Mouse (Mus musculus) heart, embryonic 14.5 days (tissue): Measurements from ENCODE around the gene Pdss2. TPM values are rescaled to one million over a fixed set of nuclear protein-coding genes. Genes with fewer than 3 reads are reported as not detected.
A peak's percentile ranks its signal among the peaks of the same experiment; 100 is the strongest.

Experiments used
- ATAC-seq: fragments of 200-750 bp; cut with Nextera tagmentation; 2 replicates; pipeline ENCODE4 v1.8.0; 2017; ENCODE audit warnings: low read depth, moderate TSS enrichment; ENCODE audit not compliant: insufficient number of reproducible peaks, insufficient read depth, low FRiP score
- H3K27ac ChIP-seq, 2 experiments: fragments of 200-500 bp in 1 of 2; fragments of 300-500 bp in 1 of 2; sonication (generic) in 1 of 2; replicated peaks in 1 of 2; 2 replicates each; pipeline ENCODE4 v1.5.1; 2012 to 2014; ENCODE audit warnings: low read depth in 2 of 2, low read length in 2 of 2, control low read depth in 1 of 2, mild to moderate bottlenecking in 1 of 2, mixed read lengths in 1 of 2; ENCODE audit not compliant: control insufficient read depth in 1 of 2, insufficient read depth in 1 of 2
- H3K27me3 ChIP-seq: fragments of 300-500 bp; sonication (generic); 2 replicates; pipeline ENCODE4 v1.6.1; 2014; ENCODE audit warnings: mild to moderate bottlenecking, low read length, control low read depth; ENCODE audit not compliant: control insufficient read depth, insufficient read depth
- H3K36me3 ChIP-seq: fragments of 300-500 bp; sonication (generic); 2 replicates; pipeline ENCODE4 v1.6.1; 2014; ENCODE audit warnings: mild to moderate bottlenecking, control low read depth, low read length, mixed read lengths; ENCODE audit not compliant: control insufficient read depth, insufficient read depth
- H3K4me1 ChIP-seq, 2 experiments: fragments of 200-500 bp in 1 of 2; fragments of 300-500 bp in 1 of 2; sonication (generic) in 1 of 2; 2 replicates each; pipeline ENCODE4 v1.6.1; 2012 to 2014; ENCODE audit warnings: low read length in 2 of 2, control low read depth in 1 of 2, mixed read lengths in 1 of 2; ENCODE audit not compliant: control insufficient read depth in 2 of 2, insufficient read depth in 2 of 2
- H3K4me2 ChIP-seq: fragments of 300-500 bp; sonication (generic); 2 replicates; pipeline ENCODE4 v1.6.1; 2014; ENCODE audit warnings: mild to moderate bottlenecking, low read length
- H3K4me3 ChIP-seq, 2 experiments: fragments of 200-500 bp in 1 of 2; fragments of 300-500 bp in 1 of 2; sonication (generic) in 1 of 2; 2 replicates each; pipeline ENCODE4 v1.5.1; 2012 to 2014; ENCODE audit warnings: low read length in 2 of 2, mild to moderate bottlenecking in 2 of 2, control low read depth in 1 of 2, low read depth in 1 of 2, moderate library complexity in 1 of 2; ENCODE audit not compliant: control insufficient read depth in 1 of 2, insufficient read depth in 1 of 2
- H3K9ac ChIP-seq: fragments of 300-500 bp; sonication (generic); 2 replicates; pipeline ENCODE4 v1.6.1; 2014; ENCODE audit warnings: mild to moderate bottlenecking, low read length
- H3K9me3 ChIP-seq: fragments of 300-500 bp; sonication (generic); 2 replicates; pipeline ENCODE4 v1.6.1; 2016; ENCODE audit warnings: low read length, control low read depth; ENCODE audit not compliant: control insufficient read depth
- WGBS: fragments of 180-500 bp; shearing (Covaris S2); extraction: QIAGEN DNeasy Blood & Tissue Kit; methylation state at CpG from one replicate; pipeline ENCODE4 v1.1.7; 2014; 5-methylcytosine and 5-hydroxymethylcytosine counted together
- polyA plus RNA-seq: library from polyadenylated mRNA; unstranded; fragments of >200 nt; fragmentation: Nextera tagmentation; extraction: Ambion mirVana; gene quantifications from 2 replicates; pipeline ENCODE4 v1.2.1, GENCODE M21; 2014

Gene Pdss2
- 10.7 and 11.1 TPM in 2 replicates for polyA plus RNA-seq

DNA sequence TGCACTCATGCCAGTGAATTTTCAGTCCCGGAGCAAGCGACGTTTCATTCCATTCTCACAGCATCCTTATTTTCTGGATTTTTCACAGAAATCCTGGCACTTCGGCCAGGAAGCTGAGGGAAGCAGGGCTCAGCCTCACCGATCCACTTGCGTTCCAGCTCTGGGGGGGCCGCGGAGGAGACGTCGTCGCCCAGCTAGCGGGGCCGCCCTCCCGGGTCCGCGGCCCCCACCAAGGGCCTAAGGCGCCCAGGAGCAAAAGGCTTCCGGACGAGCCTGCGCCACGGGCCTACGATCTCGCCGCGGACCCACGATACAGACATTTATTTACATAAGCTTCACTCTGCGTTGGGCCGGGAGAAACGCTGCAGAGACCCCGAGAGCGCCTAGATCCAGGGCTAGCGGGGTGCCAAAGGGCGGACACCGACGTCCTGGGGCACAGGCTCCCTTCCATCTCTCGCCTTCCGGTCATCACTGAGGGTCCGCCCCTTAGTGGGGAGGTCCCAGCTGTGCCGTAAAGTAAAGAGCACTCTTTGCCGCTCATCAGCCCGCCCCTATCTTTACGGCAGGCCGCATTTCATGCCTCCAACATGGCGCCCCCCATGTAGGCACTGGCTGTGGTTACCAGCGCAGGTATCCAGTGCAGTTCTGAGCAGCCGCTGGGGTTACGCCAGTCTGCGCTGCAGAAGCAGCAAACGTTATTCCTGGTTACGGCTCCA, at the start of gene Pdss2:
Gene Pdss2, plus strand, starts transcription at position 577 of the 716 bp plus-strand sequence.
- peak within 1 kb of the TSS; percentile 93 to 99 for H3K27ac ChIP-seq
- H3K4me2 ChIP-seq: peak within 1 kb of the TSS; percentile 95
- H3K4me1 ChIP-seq: peaks cover 0 to 5% of the 10 kb centered on the region in 2 experiments; a peak in 2 of 4 replicates
- H3K27me3 ChIP-seq: no peaks in the 10 kb centered on the region
- H3K9me3 ChIP-seq: no peaks in the 10 kb centered on the region
- no peaks in the 10 kb centered on the region for H3K36me3 ChIP-seq
- H3K9ac ChIP-seq: peak within 1 kb of the TSS; percentile 95
- under 1% methylated on average over 48 of the region's 50 CpGs for WGBS
- peak within 1 kb of the TSS; percentile 80 to 99 for H3K4me3 ChIP-seq
- ATAC-seq: peak; percentile 96

DNA sequence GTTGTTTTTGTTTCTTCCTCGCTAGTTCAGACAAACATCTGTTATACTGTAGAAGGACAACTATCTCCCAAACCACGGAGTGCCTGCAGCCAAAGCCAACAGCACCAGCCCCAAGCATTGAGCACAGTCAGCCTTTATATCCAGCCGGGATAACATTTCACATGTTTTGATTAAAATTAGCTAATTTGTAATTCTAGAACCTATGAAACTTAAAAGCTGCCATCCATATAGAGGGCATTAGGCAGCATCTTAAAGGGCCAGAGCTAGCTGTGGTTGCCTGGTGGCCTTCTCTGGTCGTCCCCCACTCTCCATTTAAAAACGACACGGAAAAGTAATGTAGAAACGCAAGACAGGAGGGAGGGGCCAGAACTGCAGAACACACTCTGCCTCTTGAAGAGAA, 49.2 kb upstream of the Pdss2 start:
- peaks cover 6 to 19% of the 10 kb centered on the region in 2 experiments for H3K4me1 ChIP-seq
- 20% methylated on average over 7 of the region's 7 CpGs for WGBS
- H3K9ac ChIP-seq: peak overlapping the region; percentile 47; the same call in 1 of the 2 replicates
- H3K27ac ChIP-seq: no peak overlapping the region; a peak in 1 of 4 replicates
- peaks cover 12% of the 10 kb centered on the region for H3K27me3 ChIP-seq
- ATAC-seq: no peak
- peak overlapping the region in 1 of 2 experiments; percentile 85; a peak in 2 of 4 replicates for H3K4me3 ChIP-seq
- no peaks in the 10 kb centered on the region for H3K36me3 ChIP-seq
- no peaks in the 10 kb centered on the region for H3K9me3 ChIP-seq
- peak overlapping the region; percentile 94 for H3K4me2 ChIP-seq

DNA sequence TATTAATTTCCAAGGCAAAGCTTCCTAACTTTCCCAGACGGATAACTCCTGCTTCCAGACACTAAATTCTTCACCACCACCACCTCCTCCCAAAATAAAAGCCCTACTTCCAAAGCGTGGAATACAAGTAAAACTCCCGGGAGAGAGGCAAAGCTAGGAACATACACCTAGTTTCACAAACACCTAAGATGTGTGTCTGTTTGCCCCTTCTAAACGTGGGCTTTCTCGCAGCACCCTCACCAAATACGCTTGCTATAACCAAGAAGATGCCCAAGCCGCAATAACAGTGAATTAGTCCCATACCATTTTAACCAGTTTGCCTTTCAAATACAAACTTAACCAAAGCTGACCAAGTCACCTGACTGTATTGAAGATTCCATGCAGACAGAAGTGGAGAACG, 48.7 kb upstream of the Pdss2 start:
- Histone ChIP-seq H3K27ac (0 out of 4 replicates have a peak overlapping the region, but pooled peaks of 1 of the 2 experiments have one; percentile 73), H3K9me3 (no peaks in the 10 kb centered on the region), H3K4me2 (peak overlapping the region; percentile 94), H3K27me3 (peaks cover 12% of the 10 kb centered on the region), H3K36me3 (no peaks in the 10 kb centered on the region), H3K4me1 (peaks cover 6 to 19% of the 10 kb centered on the region in 2 experiments), H3K9ac (peak overlapping the region; percentile 84), H3K4me3 (peak overlapping the region; percentile 82 to 85; a peak in 3 of 4 replicates)
- 12% methylated on average over 8 of the region's 8 CpGs for WGBS
- ATAC-seq: no peak

DNA sequence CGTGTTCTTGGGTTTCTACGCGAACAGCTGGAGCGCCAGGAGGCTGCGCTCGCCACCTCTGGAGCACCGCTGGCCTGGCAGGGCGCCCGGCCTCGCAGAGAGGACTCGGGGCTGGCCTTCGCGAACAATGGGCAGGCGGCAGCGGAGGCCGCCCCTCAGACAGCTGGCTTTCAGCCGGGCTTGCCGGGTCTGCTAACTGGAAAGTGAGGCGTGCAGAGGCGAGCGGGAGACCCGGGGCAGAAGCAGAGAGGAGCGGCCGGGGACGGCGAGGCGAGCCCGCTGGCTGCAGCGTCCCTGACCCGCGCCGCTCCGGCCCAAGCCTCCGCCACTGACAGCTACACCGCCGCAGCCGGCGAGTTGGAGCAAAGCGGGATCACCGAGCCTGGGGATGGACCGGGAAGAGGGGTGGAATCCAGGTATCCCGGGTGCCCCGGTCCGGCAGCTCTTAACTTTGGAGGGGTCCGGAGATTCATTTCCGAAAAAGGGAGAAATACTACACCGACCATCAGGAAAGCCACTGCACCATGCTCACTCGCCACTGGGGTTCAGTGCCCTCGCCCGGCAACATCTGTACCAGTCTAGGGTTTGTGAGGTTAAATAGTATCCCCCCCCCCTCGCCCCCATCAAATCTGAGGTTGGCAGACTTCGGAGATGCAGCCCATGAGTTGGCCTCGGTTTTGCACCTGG, 48.0 kb upstream of the Pdss2 start:
- Histone ChIP-seq H3K9ac (peak overlapping the region; percentile 84), H3K27me3 (peaks cover 12% of the 10 kb centered on the region), H3K27ac (peak overlapping the region; percentile 35 to 73; a peak in 3 of 4 replicates), H3K9me3 (no peaks in the 10 kb centered on the region), H3K4me1 (peaks cover 6 to 19% of the 10 kb centered on the region in 2 experiments), H3K4me3 (peak overlapping the region; percentile 82 to 85), H3K4me2 (peak overlapping the region; percentile 94), H3K36me3 (no peaks in the 10 kb centered on the region)
- under 1% methylated on average over 53 of the region's 53 CpGs for whole genome bisulfite sequencing
- ATAC-seq: peak; percentile 37

DNA sequence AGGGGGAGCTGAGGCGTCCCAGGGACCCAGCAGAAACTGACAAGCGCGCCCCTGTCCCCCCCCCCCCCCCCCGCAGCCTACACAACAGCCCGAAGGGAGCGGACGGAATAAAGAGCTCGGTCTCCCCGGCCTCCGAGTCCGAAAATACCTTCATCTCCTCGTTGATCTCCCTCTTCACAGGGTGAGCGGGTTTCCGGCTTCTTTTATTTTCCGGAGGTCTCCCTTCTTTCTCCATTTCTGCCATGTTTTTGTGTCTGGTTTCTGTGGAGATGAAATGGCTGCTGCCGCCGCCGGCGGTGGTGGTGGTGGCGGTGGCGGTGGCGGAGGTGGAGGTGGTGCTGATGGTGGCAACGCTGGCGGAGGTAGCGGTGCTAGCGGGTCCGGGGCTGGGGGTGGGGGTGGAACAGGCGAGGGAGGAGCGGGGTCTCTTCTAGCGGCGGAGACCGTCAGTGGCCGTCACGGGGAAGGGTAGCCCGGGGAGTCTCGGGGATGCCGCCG, 47.4 kb upstream of the Pdss2 start:
- Histone ChIP-seq H3K9me3 (no peaks in the 10 kb centered on the region), H3K36me3 (no peaks in the 10 kb centered on the region), H3K4me2 (peak overlapping the region; percentile 94), H3K4me3 (peak overlapping the region; percentile 82 to 85), H3K4me1 (peaks cover 6 to 19% of the 10 kb centered on the region in 2 experiments), H3K27ac (peak overlapping the region in 1 of 2 experiments; percentile 73; a peak in 2 of 4 replicates), H3K27me3 (peaks cover 12% of the 10 kb centered on the region), H3K9ac (peak overlapping the region; percentile 84)
- WGBS: under 1% methylated on average over 33 of the region's 38 CpGs
- no peak for ATAC-seq

DNA sequence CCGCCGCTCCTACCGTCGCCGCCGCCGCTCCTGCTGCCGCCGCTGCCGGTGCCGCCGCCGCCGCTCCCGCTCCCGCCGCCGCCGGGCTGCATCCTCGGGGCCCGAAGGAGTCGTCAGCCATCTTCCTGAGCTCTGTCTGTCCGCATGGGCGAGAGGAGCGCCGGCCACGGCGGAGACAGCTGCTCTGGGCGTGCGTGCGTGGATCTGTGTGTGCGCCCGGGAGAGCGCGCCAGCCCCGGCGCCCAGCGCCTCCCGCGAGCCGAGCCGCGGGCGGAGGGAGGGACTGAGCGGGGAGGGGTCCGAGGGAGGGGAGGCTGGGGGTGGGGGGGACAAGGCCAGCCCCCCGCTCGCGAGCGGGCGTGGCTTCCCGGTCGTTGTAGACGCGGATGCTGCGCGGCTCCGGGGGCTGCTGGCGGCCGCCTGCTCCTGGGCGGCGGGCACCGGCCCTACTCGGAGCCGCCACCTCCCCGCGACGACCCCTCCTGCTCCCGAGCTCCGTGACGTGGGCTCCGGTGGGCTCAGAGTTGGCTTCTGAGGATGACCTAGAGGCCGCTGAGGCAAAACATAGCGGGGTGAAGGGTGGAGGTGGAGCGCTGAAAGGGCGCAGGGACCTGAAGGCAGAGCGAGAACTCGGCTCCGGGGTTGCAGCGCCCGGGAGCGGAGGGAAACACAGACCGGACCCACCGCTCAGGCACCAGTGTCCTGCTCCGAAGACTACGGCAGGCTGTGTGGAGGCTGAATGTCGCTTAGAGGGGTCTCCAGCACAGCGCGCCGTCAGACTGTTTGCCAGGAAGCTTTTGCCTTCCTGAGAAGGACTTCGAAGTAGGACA, 46.7 kb upstream of the Pdss2 start, which contains the start of the genes Sobp and 9030612E09Rik:
Gene Sobp, minus strand, starts transcription at position 205 of the 830 bp plus-strand sequence.
Gene 9030612E09Rik, plus strand, starts transcription at position 379 of the 830 bp plus-strand sequence.
- H3K4me3 ChIP-seq: peak within 1 kb of the TSS; percentile 82 to 85
- under 1% methylated on average over 78 of the region's 91 CpGs for WGBS
- peaks cover 12% of the 10 kb centered on the region for H3K27me3 ChIP-seq
- ATAC-seq: peak; percentile 72
- H3K4me1 ChIP-seq: peaks cover 6 to 19% of the 10 kb centered on the region in 2 experiments
- no peaks in the 10 kb centered on the region for H3K36me3 ChIP-seq
- H3K9ac ChIP-seq: peak within 1 kb of the TSS; percentile 84
- H3K27ac ChIP-seq: peak within 1 kb of the TSS; percentile 35 to 73; a peak in 3 of 4 replicates
- no peaks in the 10 kb centered on the region for H3K9me3 ChIP-seq
- H3K4me2 ChIP-seq: peak within 1 kb of the TSS; percentile 94
